Mouse (Mus musculus) ES-E14 (cell line): ENCODE data around the gene Adam23.

Source experiments
- CHD2 ChIP-seq: IDR thresholded peaks from 2 replicates; pipeline ENCODE4 v1.6.1; 2014; ENCODE audit warnings: mild to moderate bottlenecking, low read depth, low read length, inconsistent platforms
- ZC3H11A ChIP-seq: IDR thresholded peaks from 2 replicates; pipeline ENCODE4 v1.6.1; 2012; ENCODE audit warnings: low read depth, mild to moderate bottlenecking, inconsistent platforms, low read length, borderline replicate concordance

DNA sequence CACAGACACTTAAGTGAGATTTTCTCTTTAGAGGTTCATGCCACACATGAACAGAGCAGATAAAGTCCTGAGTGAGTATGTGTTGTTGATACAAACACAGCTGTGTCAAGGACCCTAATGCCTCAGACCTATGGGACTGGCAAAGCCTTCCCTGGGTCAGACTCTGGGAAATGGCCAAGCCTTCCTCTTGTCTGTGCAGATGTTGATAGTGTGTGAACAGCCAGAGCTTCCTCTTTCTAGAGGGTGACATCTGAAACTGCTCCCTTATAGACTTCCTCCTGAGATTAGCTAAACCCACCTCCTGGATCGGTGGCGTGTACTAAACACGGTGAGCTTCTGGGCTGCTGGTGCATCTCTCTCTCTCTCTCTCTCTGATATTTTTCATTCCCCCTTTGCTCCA, 8.2 kb upstream of the Adam23 start:
- TF ChIP-seq CHD2 = no peak
- no peak for TF ChIP-seq ZC3H11A
